Mouse (Mus musculus) neural tube, embryonic 14.5 days (tissue): ENCODE measurements around the gene Lrba. TPM values are rescaled to one million over a fixed set of nuclear protein-coding genes. Genes with fewer than 3 reads are reported as not detected.

Experiments
- ATAC-seq: fragments of 200-750 bp; cut with Nextera tagmentation; 2 replicates; pipeline ENCODE4 v1.8.0; 2017; ENCODE audit warnings: low read depth, mild to moderate bottlenecking, moderate TSS enrichment, moderate library complexity
- H3K27ac ChIP-seq: fragments of 300-500 bp; sonication (generic); 2 replicates; pipeline ENCODE4 v1.5.1; 2014; ENCODE audit warnings: low read depth, mild to moderate bottlenecking, control low read depth, low read length, moderate library complexity, mixed read lengths
- H3K27me3 ChIP-seq: fragments of 300-500 bp; sonication (generic); 2 replicates; pipeline ENCODE4 v1.6.1; 2014; ENCODE audit warnings: low read length; ENCODE audit not compliant: control insufficient read depth, insufficient read depth
- H3K36me3 ChIP-seq: fragments of 300-500 bp; sonication (generic); 2 replicates; pipeline ENCODE4 v1.6.1; 2014; ENCODE audit warnings: low read length, mixed read lengths; ENCODE audit not compliant: control insufficient read depth, insufficient read depth
- H3K4me1 ChIP-seq: fragments of 300-500 bp; sonication (generic); 2 replicates; pipeline ENCODE4 v1.6.1; 2014; ENCODE audit warnings: low read length; ENCODE audit not compliant: control insufficient read depth, insufficient read depth
- H3K4me2 ChIP-seq: fragments of 300-500 bp; sonication (generic); 2 replicates; pipeline ENCODE4 v1.6.1; 2014; ENCODE audit warnings: mild to moderate bottlenecking, low read depth, low read length, control low read depth
- H3K4me3 ChIP-seq: fragments of 300-500 bp; sonication (generic); 2 replicates; pipeline ENCODE4 v1.5.1; 2014; ENCODE audit warnings: low read depth, low read length, control low read depth, mixed read lengths
- H3K9ac ChIP-seq: fragments of 300-500 bp; sonication (generic); replicated peaks from 2 replicates; pipeline ENCODE4 v1.6.1; 2014; ENCODE audit warnings: low read depth, mild to moderate bottlenecking, control low read depth, low read length, mixed read lengths
- H3K9me3 ChIP-seq: fragments of 300-500 bp; sonication (generic); 2 replicates; pipeline ENCODE4 v1.6.1; 2016; ENCODE audit warnings: low read length; ENCODE audit not compliant: control insufficient read depth
- WGBS: fragments of 180-500 bp; shearing (Covaris S2); extraction: QIAGEN DNeasy Blood & Tissue Kit; methylation state at CpG from one replicate; pipeline ENCODE4 v1.1.7; 2014; 5-methylcytosine and 5-hydroxymethylcytosine counted together
- polyA plus RNA-seq: library from polyadenylated mRNA; unstranded; fragments of >200 nt; fragmentation: Nextera tagmentation; extraction: Ambion mirVana; gene quantifications from 2 replicates; pipeline ENCODE4 v1.2.1, GENCODE M21; 2014

Gene Lrba
- polyA plus RNA-seq, 1 experiment from 2014 or later: 13.6 TPM

- Histone ChIP-seq H3K9me3 (no peaks in the 10 kb centered on the region), H3K27ac (no peak overlapping the region), H3K9ac (no peak overlapping the region), H3K27me3 (no peaks in the 10 kb centered on the region), H3K4me2 (no peak overlapping the region), H3K36me3 (no peaks in the 10 kb centered on the region), H3K4me1 (no peaks in the 10 kb centered on the region), H3K4me3 (no peak overlapping the region)
- 59% methylated on average over 1 of the region's 1 CpGs for WGBS
- ATAC-seq: no peak
Observed at GRCm38 (mm10) chr3:86385047-86385446, 160.6 kb downstream of the Lrba start.

GRCm38 (mm10) chr3:86386246-86386645 is 161.8 kb downstream of the Lrba start:
- no peaks in the 10 kb centered on the region for H3K9me3 ChIP-seq
- H3K4me3 ChIP-seq: no peak overlapping the region
- H3K9ac ChIP-seq: no peak overlapping the region
- H3K27me3 ChIP-seq: no peaks in the 10 kb centered on the region
- ATAC-seq: no peak
- H3K4me1 ChIP-seq: no peaks in the 10 kb centered on the region
- no peaks in the 10 kb centered on the region for H3K36me3 ChIP-seq
- no peak overlapping the region for H3K4me2 ChIP-seq
- H3K27ac ChIP-seq: no peak overlapping the region
- 55% methylated on average over 4 of the region's 4 CpGs for WGBS

GRCm38 (mm10) chr3:86423828-86424227 is 199.3 kb downstream of the Lrba start:
- Histone ChIP-seq H3K36me3 (no peaks in the 10 kb centered on the region), H3K4me3 (no peak overlapping the region), H3K9me3 (no peaks in the 10 kb centered on the region), H3K9ac (no peak overlapping the region), H3K4me1 (no peaks in the 10 kb centered on the region), H3K27ac (no peak overlapping the region), H3K4me2 (no peak overlapping the region), H3K27me3 (no peaks in the 10 kb centered on the region)
- ATAC-seq: no peak
- 95% methylated on average over 2 of the region's 2 CpGs for WGBS

GRCm38 (mm10) chr3:86426733-86427132 is 202.3 kb downstream of the Lrba start:
- no peak overlapping the region for H3K4me2 ChIP-seq
- WGBS: 98% methylated on average over 1 of the region's 1 CpGs
- no peak for ATAC-seq

GRCm38 (mm10) chr3:86443497-86443896 is 219.0 kb downstream of the Lrba start:
- Histone ChIP-seq H3K27me3 (no peaks in the 10 kb centered on the region), H3K9ac (no peak overlapping the region), H3K27ac (no peak overlapping the region), H3K36me3 (no peaks in the 10 kb centered on the region), H3K4me3 (no peak overlapping the region), H3K4me2 (no peak overlapping the region), H3K4me1 (0 out of 2 replicates have a peak, but pooled peaks cover 3% of the 10 kb centered on the region), H3K9me3 (no peaks in the 10 kb centered on the region)
- WGBS: 80% methylated on average over 4 of the region's 4 CpGs
- ATAC-seq: no peak

More at GRCm38 (mm10) chr3:86426733-86427132, 202.3 kb downstream of the Lrba start:
- Histone ChIP-seq H3K36me3 (no peaks in the 10 kb centered on the region), H3K4me3 (no peak overlapping the region), H3K9me3 (no peaks in the 10 kb centered on the region), H3K9ac (no peak overlapping the region), H3K27me3 (no peaks in the 10 kb centered on the region), H3K27ac (no peak overlapping the region), H3K4me1 (no peaks in the 10 kb centered on the region)

GRCm38 (mm10) chr3:86451211-86451610 is 226.7 kb downstream of the Lrba start:
- no peak overlapping the region for H3K9ac ChIP-seq
- H3K27ac ChIP-seq: no peak overlapping the region
- 95% methylated on average over 2 of the region's 2 CpGs for WGBS
- ATAC-seq: no peak
- H3K4me2 ChIP-seq: no peak overlapping the region
- no peak overlapping the region for H3K4me3 ChIP-seq
- no peaks in the 10 kb centered on the region for H3K36me3 ChIP-seq
- H3K9me3 ChIP-seq: no peaks in the 10 kb centered on the region
- no peaks in the 10 kb centered on the region for H3K27me3 ChIP-seq
- H3K4me1 ChIP-seq: peaks cover 6% of the 10 kb centered on the region; the same call in 1 of the 2 replicates

- H3K27ac ChIP-seq: no peak overlapping the region
- WGBS: 89% methylated on average over 3 of the region's 3 CpGs
- H3K4me1 ChIP-seq: no peaks in the 10 kb centered on the region
- H3K4me3 ChIP-seq: no peak overlapping the region
- no peaks in the 10 kb centered on the region for H3K36me3 ChIP-seq
- no peaks in the 10 kb centered on the region for H3K27me3 ChIP-seq
- H3K9ac ChIP-seq: no peak overlapping the region
- no peak for ATAC-seq
- no peaks in the 10 kb centered on the region for H3K9me3 ChIP-seq
- H3K4me2 ChIP-seq: no peak overlapping the region
Observed at GRCm38 (mm10) chr3:86461582-86461981, 237.1 kb downstream of the Lrba start.

- ATAC-seq: no peak
Observed at GRCm38 (mm10) chr3:86489992-86490391, 265.5 kb downstream of the Lrba start.

GRCm38 (mm10) chr3:86500586-86500985 is 276.1 kb downstream of the Lrba start:
- ATAC-seq: no peak
- no peaks in the 10 kb centered on the region for H3K4me1 ChIP-seq

More at GRCm38 (mm10) chr3:86489992-86490391, 265.5 kb downstream of the Lrba start:
- no peak overlapping the region for H3K27ac ChIP-seq
- no peaks in the 10 kb centered on the region for H3K9me3 ChIP-seq
- WGBS: 88% methylated on average over 1 of the region's 1 CpGs
- H3K9ac ChIP-seq: no peak overlapping the region
- no peak overlapping the region for H3K4me3 ChIP-seq
- no peaks in the 10 kb centered on the region for H3K36me3 ChIP-seq
- H3K4me1 ChIP-seq: no peaks in the 10 kb centered on the region
- H3K27me3 ChIP-seq: no peaks in the 10 kb centered on the region
- no peak overlapping the region for H3K4me2 ChIP-seq

More at GRCm38 (mm10) chr3:86500586-86500985, 276.1 kb downstream of the Lrba start:
- Histone ChIP-seq H3K36me3 (no peaks in the 10 kb centered on the region), H3K9ac (no peak overlapping the region), H3K4me3 (no peak overlapping the region), H3K9me3 (no peaks in the 10 kb centered on the region), H3K27ac (no peak overlapping the region), H3K27me3 (no peaks in the 10 kb centered on the region), H3K4me2 (no peak overlapping the region)
